Mouse (Mus musculus): ENCODE measurements at regions not wholly inside any gene's neighbourhood (a gene's known extent, or its start where the extent isn't known, plus 50 kb on each side); places are given as distances from the start of the nearest gene placed in this dataset.
"Not testable (repeated sequence)": the region's sequence is repeated elsewhere in the genome, so short reads cannot be mapped to it uniquely, and the experiment has no call there.

DNA sequence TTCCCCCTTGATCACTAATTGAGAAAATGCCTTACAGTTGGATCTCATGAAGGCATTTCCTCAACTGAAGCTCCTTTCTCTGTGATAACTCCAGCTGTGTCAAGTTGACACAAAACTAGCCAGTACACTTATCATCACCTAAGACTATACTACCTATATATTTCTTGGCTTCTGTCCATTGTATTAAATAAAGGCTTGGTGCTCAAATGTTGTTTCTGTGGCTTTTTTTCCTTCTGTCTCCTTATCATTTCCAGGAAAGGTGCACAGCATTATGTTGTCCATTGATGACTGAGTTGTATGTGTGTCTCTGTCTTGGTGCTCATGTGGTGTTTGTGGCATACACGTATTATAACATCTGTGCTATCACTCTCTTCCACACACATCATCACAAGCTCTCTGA, 461.5 kb downstream of the Dad1 start:
- not testable (repeated sequence) for ATAC-seq

DNA sequence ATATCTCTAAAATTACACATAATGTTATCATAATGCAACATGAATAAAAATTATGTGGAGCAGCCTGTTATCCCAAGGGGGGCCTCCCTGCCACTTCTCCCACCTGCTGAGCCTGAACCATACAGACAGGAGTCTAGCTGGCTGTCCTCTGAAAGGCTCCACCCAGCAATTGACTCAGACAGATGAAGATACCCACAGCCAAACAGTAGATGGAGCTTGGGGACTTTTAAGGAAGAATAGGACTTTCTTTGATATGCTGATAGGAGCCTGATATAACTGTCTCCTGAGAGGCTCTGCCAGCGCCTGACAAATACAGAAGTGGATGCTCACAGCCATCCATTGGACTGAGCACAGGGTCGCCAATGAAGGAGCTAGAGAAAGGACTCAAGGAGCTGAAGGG, 468.4 kb downstream of the Dad1 start:
- not testable (repeated sequence) for ATAC-seq

DNA sequence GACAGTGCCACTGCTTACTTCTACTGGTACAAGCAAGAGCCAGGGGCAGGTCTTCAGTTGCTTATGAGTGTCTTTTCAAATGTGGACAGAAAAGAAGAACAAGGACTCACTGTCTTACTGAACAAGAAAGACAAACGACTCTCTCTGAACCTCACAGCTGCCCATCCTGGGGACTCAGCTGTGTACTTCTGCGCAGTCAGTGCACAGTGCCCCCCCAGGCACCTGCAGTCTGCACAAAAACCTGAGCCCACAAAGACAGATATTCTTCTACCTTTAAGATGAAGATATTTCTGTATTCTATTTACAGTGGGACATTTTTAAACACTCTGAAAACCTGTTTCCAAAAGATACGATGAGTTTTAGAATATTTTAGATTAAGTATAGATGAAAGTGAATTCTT, 476.5 kb downstream of the Dad1 start:
- no peak for ATAC-seq

DNA sequence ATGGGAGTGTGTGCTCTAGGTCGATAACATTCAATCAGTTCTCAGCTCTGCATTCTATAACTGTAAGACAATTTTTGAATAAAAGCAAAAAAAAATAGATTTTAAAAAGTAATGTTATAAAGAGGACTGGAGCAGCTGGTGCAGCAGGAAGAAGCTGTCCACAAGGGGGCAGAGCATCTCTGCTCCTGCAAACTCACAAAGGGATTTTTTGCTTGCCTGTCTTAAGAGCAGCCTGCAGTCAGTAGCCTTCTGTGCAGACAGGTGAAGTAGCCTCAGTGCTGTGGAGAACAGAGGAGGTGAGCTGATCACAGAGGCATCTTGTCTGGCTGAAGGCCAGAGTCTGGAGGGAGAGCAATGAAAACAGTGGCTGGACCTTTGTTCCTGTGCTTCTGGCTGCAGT, 477.2 kb downstream of the Dad1 start:
- ATAC-seq, result not testable (repeated sequence)

DNA sequence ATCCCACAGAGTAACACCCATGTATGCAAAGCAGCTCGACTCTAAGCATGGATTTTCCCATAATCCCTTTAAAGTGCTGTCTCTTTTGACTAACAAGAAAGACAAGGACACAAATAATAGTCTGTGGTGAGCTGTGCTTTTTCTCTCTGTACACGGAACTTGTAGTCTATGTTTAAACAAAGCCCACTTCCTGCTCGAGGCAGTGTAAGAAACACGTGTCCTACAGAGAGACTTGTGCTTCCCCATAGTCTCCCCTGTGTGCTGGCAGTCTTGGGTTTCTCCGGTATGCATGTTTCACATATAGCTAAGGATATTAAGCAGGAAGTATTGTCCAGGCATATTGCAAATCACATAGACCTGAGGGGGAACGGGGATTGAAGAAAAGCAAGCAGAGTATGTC, 487.4 kb downstream of the Dad1 start:
- peak; percentile 73 for ATAC-seq

DNA sequence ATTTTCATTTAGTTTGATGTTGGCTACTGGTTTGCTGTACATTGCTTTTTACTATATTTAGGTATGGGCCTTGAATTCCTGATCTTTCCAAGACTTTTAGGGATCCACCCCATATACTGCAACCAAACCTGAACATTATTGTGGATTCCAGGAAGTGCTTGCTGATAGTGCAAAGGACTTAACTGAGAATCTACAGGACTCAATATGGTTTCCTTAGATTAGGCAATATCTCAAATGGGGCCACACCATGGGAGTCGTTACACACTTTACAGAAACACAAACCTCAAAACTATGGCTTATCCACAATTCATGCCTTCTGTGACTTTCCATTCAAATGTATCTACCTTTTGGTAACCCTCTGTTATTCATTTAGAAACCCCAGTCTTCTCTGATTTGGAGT, 488.0 kb downstream of the Dad1 start:
- ATAC-seq, result not testable (repeated sequence)

DNA sequence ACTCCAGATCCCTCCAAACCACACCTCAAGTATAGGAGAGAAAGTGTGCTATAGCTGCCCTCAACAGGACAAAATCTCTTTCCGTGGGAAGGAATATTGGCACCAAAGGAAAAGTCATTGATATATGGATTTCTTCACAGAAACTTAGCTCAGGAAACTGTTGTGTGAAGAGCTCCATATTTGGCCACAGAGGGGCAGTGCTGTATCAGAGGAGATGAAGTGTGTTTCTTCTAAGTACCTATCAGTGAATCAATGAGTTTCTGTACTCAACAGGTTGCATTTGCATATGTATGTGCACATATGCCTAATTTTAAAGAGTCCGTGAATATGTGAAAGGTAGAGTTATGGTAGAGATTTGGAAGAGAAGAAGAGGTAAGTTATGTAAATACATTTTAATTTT, 493.3 kb downstream of the Dad1 start:
- peak; percentile 46 for ATAC-seq

DNA sequence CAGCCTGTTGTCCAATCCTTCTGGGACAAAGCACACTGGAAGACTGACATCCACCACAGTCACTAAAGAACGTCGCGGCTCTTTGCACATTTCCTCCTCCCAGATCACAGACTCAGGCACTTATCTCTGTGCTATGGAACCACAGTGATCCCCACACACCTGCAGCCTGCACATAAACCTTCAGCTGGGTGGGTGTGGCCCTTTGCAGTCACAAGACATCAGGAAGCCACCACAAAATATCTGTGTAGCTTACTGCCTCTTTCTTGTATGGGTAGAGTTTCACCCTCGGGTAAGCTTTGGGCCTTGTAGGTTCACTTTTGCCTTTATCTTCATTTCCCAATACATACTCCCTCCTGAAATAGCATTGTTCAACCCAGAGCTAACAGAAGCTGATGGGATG, 496.1 kb downstream of the Dad1 start:
- ATAC-seq, result not testable (repeated sequence)

DNA sequence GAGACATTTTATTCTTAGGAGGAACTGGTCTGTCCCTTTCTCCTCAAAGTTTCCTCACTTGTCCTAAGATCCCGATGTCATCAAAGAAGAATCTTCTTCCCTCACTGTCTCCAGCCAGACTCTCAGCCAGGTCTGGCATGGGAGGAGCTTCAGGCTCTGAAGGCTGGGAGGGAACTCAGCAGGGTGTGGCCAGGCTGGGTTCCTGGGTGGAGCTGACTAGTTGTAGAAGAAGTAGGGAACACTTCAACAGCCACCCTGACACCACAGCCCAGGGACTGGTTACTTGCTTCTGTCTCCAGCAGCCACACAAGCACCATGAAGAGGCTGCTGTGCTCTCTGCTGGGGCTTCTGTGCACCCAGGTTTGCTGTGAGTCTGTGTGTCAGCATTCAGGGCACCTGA, 496.8 kb downstream of the Dad1 start:
- ATAC-seq, result not testable (repeated sequence)

DNA sequence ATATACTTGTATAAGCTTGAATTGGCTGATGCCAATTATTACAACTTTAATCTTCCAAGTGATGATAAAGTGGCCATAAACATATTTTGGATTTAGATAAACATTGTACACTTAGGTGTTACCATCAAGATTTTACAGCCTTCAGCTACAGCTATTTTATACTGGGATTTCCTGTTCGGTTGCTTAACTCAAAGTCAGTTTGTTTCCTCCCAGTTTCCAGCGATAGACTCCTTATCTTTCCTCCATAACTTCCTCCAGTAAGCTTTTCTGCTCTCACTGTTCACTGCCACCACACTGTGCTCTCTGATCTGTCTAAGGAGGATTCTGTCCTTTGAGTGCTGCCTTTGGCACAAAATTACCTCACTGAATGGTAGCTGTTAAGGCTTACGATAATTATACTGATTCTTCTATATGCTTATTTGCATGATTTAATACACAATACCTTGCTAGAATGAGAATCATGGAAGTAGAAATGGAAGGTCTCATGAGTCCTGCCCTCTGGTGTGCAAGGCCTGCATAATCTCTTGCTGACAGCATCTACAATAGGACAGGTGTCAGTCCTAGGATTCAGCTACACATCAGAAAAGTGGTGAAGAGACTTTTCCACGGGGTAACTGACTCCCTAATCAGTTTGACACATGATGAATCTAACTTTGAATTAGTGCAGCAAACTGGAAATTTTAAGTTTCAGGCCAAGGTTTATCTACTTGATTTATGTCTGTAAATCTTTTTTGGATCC, 503.0 kb downstream of the Dad1 start:
- ATAC-seq, result no peak

DNA sequence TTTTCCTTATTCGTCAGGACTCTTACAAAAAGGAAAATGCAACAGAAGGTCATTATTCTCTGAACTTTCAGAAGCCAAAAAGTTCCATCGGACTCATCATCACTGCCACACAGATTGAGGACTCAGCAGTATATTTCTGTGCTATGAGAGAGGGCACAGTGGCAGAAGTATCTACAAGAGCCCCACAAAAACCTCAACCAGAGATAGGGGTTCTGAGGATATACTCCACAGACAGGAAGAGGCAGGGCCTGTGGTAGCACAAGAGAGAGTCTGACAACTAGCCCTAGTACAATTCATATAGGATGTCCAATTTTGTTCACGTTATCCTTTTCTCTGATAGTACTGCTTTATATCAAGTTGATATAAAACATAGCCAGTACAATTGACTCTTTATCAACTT, 510.4 kb downstream of the Dad1 start:
- peak; percentile 43 for ATAC-seq

DNA sequence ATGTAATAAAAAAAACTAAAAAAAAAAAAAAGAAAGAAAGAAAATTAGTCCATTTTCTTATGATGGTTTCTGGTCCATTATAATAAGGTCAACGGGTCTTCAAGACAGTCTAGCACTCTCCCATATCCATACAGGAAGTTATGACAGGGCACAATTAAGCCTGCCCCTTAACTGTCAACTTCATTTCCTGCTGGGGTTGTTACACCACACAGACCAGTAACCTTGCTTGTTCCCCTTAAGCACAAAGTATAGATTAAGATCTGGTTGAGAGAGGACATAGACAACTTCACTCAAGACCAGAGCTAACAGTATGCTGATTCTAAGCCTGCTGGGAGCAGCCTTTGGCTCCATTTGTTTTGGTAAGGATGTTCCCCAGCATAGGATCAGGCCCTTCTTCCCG, 511.0 kb downstream of the Dad1 start:
- peak; percentile 52 for ATAC-seq

DNA sequence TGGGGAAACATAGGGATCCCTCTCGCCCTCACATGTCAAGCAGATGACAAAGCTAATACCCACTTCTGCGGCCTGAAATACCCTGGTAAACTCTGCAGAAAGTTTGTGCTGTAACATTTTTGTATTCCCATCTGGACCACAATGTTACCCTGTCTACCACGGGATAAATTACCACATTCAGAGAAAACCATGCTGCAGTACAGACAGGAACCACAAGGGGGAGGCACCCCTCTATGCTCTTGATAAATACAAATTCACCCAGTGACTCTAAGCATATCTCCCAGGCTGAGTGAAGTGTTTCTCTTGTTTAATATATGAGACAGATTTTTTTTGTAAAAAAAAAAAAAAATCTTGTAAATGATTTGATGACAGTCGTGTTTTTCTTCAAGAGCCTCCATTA, 512.7 kb downstream of the Dad1 start:
- ATAC-seq, result not testable (repeated sequence)

DNA sequence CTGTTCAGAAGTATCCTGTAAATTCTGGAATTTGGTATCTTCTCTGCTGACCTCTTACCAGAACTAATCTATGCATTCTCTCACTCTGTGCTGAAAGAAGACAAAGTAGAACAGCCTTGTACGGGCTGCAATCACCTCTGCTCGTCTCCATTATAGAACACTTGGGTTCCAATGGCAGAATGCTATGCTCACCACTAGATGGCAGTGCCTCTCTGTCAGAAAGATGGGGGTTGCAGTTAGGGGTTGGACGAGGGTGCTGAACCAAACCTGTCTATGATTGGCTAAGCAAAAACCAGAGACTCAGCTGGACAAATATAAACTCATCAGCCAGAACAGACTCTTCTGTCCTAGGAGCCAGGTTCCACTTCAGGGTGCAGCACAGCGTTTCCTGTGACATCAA, 515.9 kb downstream of the Dad1 start:
- not testable (repeated sequence) for ATAC-seq

DNA sequence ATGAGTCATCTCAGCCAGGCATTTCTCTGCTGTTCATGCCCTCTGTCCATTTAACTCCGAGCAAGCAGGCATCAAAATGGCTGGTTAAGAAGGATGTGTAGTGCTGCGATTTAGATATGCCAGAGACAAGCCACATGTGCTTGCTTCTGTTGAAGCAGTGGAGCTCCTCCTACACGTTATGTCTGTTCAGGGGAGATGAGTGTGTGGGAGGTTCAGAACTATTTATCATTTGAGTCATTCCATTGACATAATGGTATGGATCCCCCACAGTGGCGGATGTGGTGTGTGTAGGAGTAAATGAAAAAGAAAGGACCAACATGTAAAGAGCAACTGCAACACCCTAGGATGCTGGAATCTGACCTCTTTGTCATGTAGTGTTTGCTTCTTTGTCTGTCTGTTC, 517.6 kb downstream of the Dad1 start:
- ATAC-seq, result peak; percentile 40

DNA sequence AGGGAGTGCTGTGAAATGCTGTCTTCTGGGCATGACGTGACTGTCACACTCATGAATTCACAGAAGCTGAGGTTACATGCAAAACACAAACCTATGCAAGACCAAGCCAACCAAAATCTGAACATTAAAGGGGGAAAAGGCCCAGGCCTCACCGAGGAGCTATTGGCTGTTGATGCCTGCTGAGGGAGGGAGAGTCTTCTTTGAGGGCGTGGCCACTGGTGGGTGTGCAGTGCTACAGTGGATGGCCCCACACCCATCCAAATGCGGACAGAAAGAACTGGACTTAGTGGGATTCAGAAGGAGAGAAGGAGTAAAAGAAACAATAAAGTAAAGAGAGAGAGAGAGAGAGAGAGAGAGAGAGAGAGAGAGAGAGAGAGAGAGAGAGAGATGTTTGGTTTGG, 522.3 kb downstream of the Dad1 start:
- ATAC-seq, result not testable (repeated sequence)

DNA sequence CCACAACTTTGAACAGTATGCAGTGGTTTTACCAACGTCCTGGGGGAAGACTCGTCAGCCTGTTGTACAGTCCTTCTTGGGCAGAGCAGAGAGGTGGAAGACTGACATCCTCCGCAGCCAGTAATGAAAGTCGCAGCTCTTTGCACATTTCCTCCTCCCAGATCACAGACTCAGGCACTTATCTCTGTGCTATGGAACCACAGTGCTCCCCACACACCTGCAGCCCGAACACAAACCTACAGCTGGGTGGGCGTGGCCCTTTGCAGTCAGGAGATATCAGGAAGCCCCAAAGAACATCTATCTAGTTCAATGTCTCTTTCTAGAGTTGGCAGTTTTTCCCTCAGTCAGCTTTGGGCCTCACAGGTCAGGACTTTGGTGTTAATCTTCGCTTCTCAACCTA, 524.0 kb downstream of the Dad1 start:
- not testable (repeated sequence) for ATAC-seq

DNA sequence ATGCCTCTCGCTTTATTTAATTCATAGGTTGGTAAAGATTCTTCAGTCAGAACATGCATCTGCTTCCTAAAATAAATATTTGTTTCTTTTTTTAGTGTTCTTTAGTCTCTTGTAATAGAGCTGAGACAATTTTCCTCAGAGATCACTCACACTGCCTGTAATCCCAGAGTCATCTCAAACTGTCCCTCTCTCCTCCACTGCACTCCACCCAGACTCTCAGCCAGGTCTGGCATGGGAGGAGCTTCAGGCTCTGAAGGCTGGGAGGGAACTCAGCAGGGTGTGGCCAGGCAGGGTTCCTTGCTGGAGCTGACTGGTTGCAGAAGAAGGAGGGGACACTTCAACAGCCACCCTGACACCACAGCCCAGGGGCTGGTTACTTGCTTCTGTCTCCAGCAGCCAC, 524.8 kb downstream of the Dad1 start:
- not testable (repeated sequence) for ATAC-seq

DNA sequence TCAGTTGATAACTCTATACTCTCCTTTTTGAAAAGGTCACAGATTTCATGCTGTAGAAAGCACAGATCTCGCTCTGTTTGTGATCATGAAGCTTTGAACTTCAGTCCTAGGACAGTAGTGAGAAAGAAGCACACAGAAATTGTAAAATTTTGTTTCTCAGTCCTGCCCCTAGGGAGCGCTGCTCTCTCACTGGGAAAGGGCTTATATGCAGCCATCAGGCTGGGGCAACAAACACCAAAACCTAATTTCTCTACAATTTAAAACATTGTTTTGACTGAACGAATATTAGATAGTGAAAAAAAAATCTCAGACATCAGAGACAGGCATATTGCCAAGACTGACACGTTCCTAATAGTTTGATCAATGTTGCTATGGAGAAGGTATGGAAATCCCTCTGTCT, 527.0 kb downstream of the Dad1 start:
- ATAC-seq, result not testable (repeated sequence)

DNA sequence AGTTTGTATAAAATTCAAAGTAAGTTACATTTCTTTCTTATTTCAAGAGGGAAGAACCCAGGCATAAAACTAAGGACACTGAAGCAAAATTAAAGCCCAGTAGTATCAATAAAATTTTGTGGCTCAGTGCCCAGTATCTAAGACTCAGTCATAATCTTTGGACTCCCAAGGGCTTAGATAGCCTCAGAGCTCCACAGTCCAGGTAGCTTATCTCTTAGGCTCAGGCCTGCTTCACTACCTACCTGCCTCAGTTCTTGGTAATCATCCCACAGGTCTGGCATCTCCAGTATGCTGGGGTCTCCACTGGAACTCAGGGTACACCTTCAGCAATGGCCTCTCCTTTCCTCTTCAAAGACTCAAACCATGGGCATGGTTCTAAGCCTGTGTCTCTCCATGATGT, 530.3 kb downstream of the Dad1 start:
- ATAC-seq, result not testable (repeated sequence)

DNA sequence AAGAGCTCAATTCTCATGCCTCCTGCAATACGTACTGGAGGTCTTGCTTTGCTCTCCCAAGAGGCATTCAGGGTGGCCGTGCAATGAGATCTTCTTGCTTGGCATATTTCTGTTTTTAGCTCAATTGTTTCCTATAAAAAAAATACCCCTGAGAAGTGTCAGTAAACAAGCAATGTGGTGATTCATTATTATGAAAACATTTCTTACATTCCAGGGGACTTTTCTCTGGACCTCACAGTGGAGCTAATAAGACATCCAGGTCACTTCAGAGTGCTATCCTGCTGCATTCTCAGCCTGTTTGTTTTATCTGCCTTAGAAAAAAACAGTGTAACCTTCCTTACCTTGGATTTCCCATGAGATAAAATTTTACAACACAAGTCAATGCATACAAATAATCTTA, 532.0 kb downstream of the Dad1 start:
- ATAC-seq, result not testable (repeated sequence)

DNA sequence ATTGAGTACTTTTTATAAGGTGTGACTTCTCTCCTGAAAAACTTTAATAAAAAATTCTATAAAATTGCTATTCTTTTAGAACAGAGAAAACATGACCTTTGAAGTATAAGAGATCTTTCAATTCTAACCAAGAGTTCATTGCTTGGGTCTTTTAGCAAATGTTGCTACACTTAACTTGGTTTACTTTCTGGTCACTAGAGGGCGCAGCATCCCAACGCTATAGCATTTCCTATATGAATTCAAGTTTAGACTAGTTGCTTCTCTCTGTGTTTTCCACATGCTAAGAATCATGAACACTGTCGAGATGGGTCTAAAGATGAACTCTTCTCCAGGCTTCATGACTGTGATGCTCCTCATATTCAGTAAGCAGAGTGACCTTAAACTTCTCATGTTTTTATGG, 544.3 kb downstream of the Dad1 start:
- ATAC-seq, result not testable (repeated sequence)

DNA sequence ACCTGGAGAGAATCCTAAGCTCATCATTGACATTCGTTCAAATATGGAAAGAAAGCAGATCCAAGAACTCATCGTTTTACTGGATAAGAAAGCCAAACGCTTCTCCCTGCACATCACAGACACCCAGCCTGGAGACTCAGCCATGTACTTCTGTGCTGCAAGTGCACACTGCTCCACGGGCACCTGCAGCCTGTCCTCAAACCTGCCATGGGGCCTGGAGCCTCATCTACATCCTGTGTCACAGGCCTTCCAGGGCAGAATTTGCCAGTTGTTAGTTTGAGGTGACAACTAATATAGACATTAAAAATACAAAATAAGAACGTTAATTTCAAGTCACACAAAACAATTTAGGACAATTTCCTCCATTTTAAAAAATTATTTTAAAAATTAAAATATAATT, 549.6 kb downstream of the Dad1 start:
- ATAC-seq, result not testable (repeated sequence)

DNA sequence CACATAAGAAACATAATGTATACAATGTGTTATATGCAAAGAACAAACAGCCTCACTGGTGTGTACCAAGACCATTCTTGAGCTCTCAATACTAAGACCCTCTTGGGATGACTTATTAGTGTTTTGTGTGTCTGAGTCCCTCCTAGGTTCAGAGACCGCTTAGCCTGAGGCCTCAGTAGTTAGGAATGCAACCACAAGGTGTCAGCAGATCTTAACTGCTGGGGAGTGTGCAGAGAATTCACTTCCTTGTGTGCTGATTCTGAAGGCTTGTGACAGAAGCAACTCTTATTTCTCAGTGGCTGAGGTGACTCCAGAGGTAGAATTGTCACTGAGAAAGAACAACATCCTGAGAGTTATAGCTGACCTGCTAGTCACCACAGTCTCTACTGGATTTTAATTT, 550.3 kb downstream of the Dad1 start:
- not testable (repeated sequence) for ATAC-seq

DNA sequence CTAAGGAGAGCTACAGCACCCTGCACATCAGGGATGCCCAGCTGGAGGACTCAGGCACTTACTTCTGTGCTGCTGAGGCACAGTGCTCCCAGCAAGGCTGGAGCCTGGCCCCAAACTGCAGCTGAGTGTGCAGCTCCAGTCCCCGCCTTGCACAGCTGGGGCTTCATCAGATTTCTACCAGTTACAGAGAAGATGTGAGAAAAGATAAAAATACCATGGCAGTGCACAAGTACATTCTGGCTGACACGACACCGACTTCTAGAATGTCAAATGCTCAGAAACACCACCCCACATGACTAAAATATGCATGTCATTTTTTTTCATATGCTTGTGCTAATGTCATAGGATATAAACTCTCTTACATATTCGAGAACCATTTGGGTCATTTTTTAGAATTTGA, 569.8 kb downstream of the Dad1 start:
- ATAC-seq, result not testable (repeated sequence)
